Mouse (Mus musculus) intestine, postnatal 0 days (tissue): ENCODE measurements around the gene Xkr8. TPM values are rescaled to one million over a fixed set of nuclear protein-coding genes. Genes with fewer than 3 reads are reported as not detected.
A peak's percentile ranks its signal among the peaks of the same experiment; 100 is the strongest.

Experiments used
- ATAC-seq: fragments of 200-750 bp; cut with Nextera tagmentation; 2 replicates; pipeline ENCODE4 v1.8.0; 2017; ENCODE audit warnings: mild to moderate bottlenecking, moderate TSS enrichment, moderate library complexity
- H3K27ac ChIP-seq: fragments of 300-500 bp; sonication (generic); 2 replicates; pipeline ENCODE4 v1.5.1; 2014; ENCODE audit warnings: mild to moderate bottlenecking, low read depth, low read length, moderate library complexity
- H3K27me3 ChIP-seq: fragments of 300-500 bp; sonication (generic); replicated peaks from 2 replicates; pipeline ENCODE4 v1.6.1; 2014; ENCODE audit warnings: low read length, mixed read lengths; ENCODE audit not compliant: control insufficient read depth, insufficient read depth
- H3K36me3 ChIP-seq: fragments of 300-500 bp; sonication (generic); 2 replicates; pipeline ENCODE4 v1.6.1; 2014; ENCODE audit warnings: mild to moderate bottlenecking, moderate library complexity; ENCODE audit not compliant: control insufficient read depth, insufficient read depth
- H3K4me1 ChIP-seq: fragments of 300-500 bp; sonication (generic); replicated peaks from 2 replicates; pipeline ENCODE4 v1.6.1; 2014; ENCODE audit warnings: antibody characterized with exemption, low read length, mixed read lengths; ENCODE audit not compliant: control insufficient read depth, insufficient read depth
- H3K4me2 ChIP-seq: fragments of 300-500 bp; sonication (generic); replicated peaks from 2 replicates; pipeline ENCODE4 v1.6.1; 2014; ENCODE audit warnings: low read depth, mild to moderate bottlenecking, moderate library complexity
- H3K4me3 ChIP-seq: fragments of 300-500 bp; sonication (generic); 2 replicates; pipeline ENCODE4 v1.5.1; 2014; ENCODE audit warnings: low read depth, low read length
- H3K9ac ChIP-seq: fragments of 300-500 bp; sonication (generic); 2 replicates; pipeline ENCODE4 v1.6.1; 2014; ENCODE audit warnings: mild to moderate bottlenecking, low read depth, low read length
- H3K9me3 ChIP-seq: fragments of 300-500 bp; sonication (generic); 2 replicates; pipeline ENCODE4 v1.6.1; 2016; ENCODE audit warnings: mixed run types; ENCODE audit not compliant: control insufficient read depth
- CTCF ChIP-seq: sonication (generic); IDR thresholded peaks from 2 replicates; pipeline ENCODE4 v1.5.1; 2016; ENCODE audit warnings: low read depth, mild to moderate bottlenecking, control low read depth, antibody characterized with exemption, moderate library complexity
- WGBS: fragments of 180-500 bp; shearing (Covaris S2); extraction: QIAGEN DNeasy Blood & Tissue Kit; methylation state at CpG from one replicate; pipeline ENCODE4 v1.1.7; 2014; 5-methylcytosine and 5-hydroxymethylcytosine counted together
- polyA plus RNA-seq: library from polyadenylated mRNA; unstranded; fragments of >200 nt; fragmentation: Nextera tagmentation; extraction: Ambion mirVana; gene quantifications from 2 replicates; pipeline ENCODE4 v1.2.1, GENCODE M21; 2015

The Xkr8 gene
- polyA plus RNA-seq, 1 experiment from 2014 or later, result 3.3 TPM

DNA sequence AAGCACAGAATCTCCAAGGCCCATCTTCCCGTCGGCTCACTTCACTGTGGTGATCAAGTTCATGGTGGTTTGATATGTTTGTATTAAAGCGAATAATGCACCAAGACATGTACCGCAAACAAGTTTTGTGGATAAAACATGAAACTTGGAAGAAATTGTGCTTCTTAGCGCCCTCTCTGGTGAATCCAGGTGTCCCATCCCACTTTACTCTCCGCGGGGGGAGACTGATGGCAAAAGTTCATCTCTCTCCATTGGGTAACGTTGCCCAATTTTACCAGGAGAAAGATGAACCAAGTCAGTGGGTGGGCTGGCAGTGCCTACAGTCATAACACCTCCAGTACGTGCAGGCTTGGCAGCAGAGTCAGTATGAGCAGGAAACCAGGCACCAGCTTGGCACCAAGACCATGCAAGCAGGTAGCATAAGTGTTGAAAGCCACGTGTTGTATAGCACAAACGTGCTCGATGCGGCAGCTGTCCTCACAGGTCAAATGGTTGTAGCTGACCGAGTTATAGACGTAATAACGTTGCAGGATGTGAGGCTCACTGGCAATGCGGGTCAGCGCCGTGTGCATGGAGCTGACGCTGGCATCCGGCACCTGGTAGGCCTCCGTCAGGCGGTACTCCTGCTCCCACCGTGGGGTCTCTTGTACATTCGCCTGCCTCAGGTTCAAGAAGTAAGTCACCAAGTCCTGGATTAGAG lies 875 bp upstream of the Xkr8 start:
- Histone ChIP-seq H3K4me1 (no peaks in the 10 kb centered on the region), H3K4me2 (no peak overlapping the region), H3K9ac (no peak overlapping the region), H3K36me3 (no peaks in the 10 kb centered on the region), H3K9me3 (no peaks in the 10 kb centered on the region), H3K27ac (no peak overlapping the region), H3K4me3 (no peak overlapping the region), H3K27me3 (no peaks in the 10 kb centered on the region)
- ATAC-seq, result no peak
- no peak for TF ChIP-seq CTCF
- WGBS, result 93% methylated on average over 25 of the region's 25 CpGs

GRCm38 (mm10) chr4:132731616-132732015 lies 730 bp downstream of the Xkr8 start:
- Histone ChIP-seq H3K4me3 (peak overlapping the region; percentile 52), H3K4me1 (no peaks in the 10 kb centered on the region), H3K4me2 (peak overlapping the region; percentile 85), H3K27ac (no peak overlapping the region), H3K9me3 (no peaks in the 10 kb centered on the region), H3K9ac (peak overlapping the region; percentile 45; the same call in 1 of the 2 replicates), H3K36me3 (no peaks in the 10 kb centered on the region), H3K27me3 (no peaks in the 10 kb centered on the region)
- WGBS, result 40% methylated on average over 12 of the region's 12 CpGs
- no peak for TF ChIP-seq CTCF
- no peak for ATAC-seq

DNA sequence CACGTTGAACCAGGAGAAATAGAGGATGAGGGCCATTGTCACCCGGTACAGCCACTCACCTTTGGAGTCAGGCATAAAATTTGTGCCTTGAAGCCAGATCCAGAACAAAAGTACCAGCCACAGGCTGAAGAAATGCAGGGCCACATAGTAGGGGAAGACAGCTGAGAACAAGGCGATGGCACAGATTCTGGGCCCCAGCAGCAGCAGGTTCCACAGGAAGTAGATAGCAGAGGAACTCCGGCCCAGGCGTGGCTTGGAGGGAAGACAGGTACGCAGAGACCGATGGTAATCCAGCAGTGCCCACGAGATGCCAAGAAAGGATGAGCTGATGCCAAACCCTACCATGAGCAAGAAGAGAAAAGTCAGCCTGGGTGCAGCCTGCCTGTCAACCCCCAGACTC lies 4.1 kb downstream of the Xkr8 start:
- H3K4me1 ChIP-seq, result no peaks in the 10 kb centered on the region
- ATAC-seq, result no peak
- H3K9me3 ChIP-seq, result no peaks in the 10 kb centered on the region
- no peaks in the 10 kb centered on the region for H3K27me3 ChIP-seq
- no peak overlapping the region for H3K9ac ChIP-seq
- no peak overlapping the region for H3K4me3 ChIP-seq
- H3K36me3 ChIP-seq, result 0 out of 2 replicates have a peak, but pooled peaks cover 5% of the 10 kb centered on the region
- no peak overlapping the region for H3K27ac ChIP-seq
- TF ChIP-seq CTCF, result no peak
- H3K4me2 ChIP-seq, result no peak overlapping the region
- 77% methylated on average over 8 of the region's 8 CpGs for WGBS

- no peak for TF ChIP-seq CTCF
- 100% methylated on average over 1 of the region's 1 CpGs for WGBS
- Histone ChIP-seq H3K4me2 (no peak overlapping the region), H3K9ac (no peak overlapping the region), H3K36me3 (peaks cover 55% of the 10 kb centered on the region), H3K4me3 (no peak overlapping the region), H3K27ac (no peak overlapping the region), H3K4me1 (no peaks in the 10 kb centered on the region), H3K9me3 (no peaks in the 10 kb centered on the region), H3K27me3 (no peaks in the 10 kb centered on the region)
- ATAC-seq, result no peak
Observed at GRCm38 (mm10) chr4:132718251-132718650, 14.1 kb downstream of the Xkr8 start.

- Histone ChIP-seq H3K4me3 (no peak overlapping the region), H3K9ac (no peak overlapping the region), H3K4me2 (no peak overlapping the region), H3K27me3 (no peaks in the 10 kb centered on the region), H3K9me3 (no peaks in the 10 kb centered on the region), H3K36me3 (peaks cover 62% of the 10 kb centered on the region), H3K27ac (no peak overlapping the region), H3K4me1 (no peaks in the 10 kb centered on the region)
- ATAC-seq, result no peak
- 93% methylated on average over 7 of the region's 7 CpGs for WGBS
- no peak for TF ChIP-seq CTCF
Observed at GRCm38 (mm10) chr4:132713181-132713580, 19.2 kb downstream of the Xkr8 start.

GRCm38 (mm10) chr4:132706885-132707284 lies 25.5 kb downstream of the Xkr8 start:
- Histone ChIP-seq H3K9ac (no peak overlapping the region), H3K27me3 (no peaks in the 10 kb centered on the region), H3K4me2 (no peak overlapping the region), H3K4me1 (no peaks in the 10 kb centered on the region), H3K36me3 (peaks cover 79% of the 10 kb centered on the region), H3K27ac (no peak overlapping the region; the same call in 1 of the 2 replicates), H3K9me3 (no peaks in the 10 kb centered on the region), H3K4me3 (no peak overlapping the region)
- no peak for TF ChIP-seq CTCF
- WGBS, result 98% methylated on average over 8 of the region's 8 CpGs
- no peak for ATAC-seq
